Mouse (Mus musculus): ENCODE data around the gene Hoxb7. TPM values are rescaled to one million over a fixed set of nuclear protein-coding genes. Genes with fewer than 3 reads are reported as not detected.

Gene Hoxb7
- polyA plus RNA-seq, 1 experiment: not detected

GRCm38 (mm10) chr11:96304381-96305195 lies 18.2 kb downstream of the Hoxb7 start:
- Histone ChIP-seq H3K27me3 (ENCODE audit: control insufficient read depth, insufficient read depth, low read length, poor library complexity, severe bottlenecking) (peaks cover 74% of the 10 kb centered on the region), H3K4me3 (ENCODE audit: low read depth, low read length) (no peak overlapping the region), H3K36me3 (ENCODE audit: control insufficient read depth, insufficient read depth, low read length, poor library complexity, severe bottlenecking) (no peaks in the 10 kb centered on the region), H3K9me3 (replicated peaks; ENCODE audit: control insufficient read depth, insufficient read depth, low read length, poor library complexity, severe bottlenecking) (no peaks in the 10 kb centered on the region), H3K27ac (ENCODE audit: insufficient read depth, low read length) (no peak overlapping the region), H3K9ac (ENCODE audit: low read depth, poor library complexity, severe bottlenecking) (no peak overlapping the region), H3K4me1 (ENCODE audit: control insufficient read depth, insufficient read depth, low read length) (no peaks in the 10 kb centered on the region)
- TF ChIP-seq CTCF (IDR thresholded peaks at IDR 0.05; ENCODE audit: low read depth, low read length): no peak
- TF ChIP-seq EP300 (IDR thresholded peaks at IDR 0.05; ENCODE audit: insufficient read depth, low read depth, low read length): no peak
- no peak for TF ChIP-seq POLR2A (IDR thresholded peaks at IDR 0.05; ENCODE audit: insufficient read depth, low read length)

- H3K36me3 ChIP-seq (ENCODE audit: control insufficient read depth, insufficient read depth, low read length, poor library complexity, severe bottlenecking): no peaks in the 10 kb centered on the region
- H3K9me3 ChIP-seq (replicated peaks; ENCODE audit: control insufficient read depth, insufficient read depth, low read length, poor library complexity, severe bottlenecking): no peaks in the 10 kb centered on the region
- TF ChIP-seq EP300 (IDR thresholded peaks at IDR 0.05; ENCODE audit: insufficient read depth, low read depth, low read length) (no peak), POLR2A (IDR thresholded peaks at IDR 0.05; ENCODE audit: insufficient read depth, low read length) (no peak), CTCF (IDR thresholded peaks at IDR 0.05; ENCODE audit: low read depth, low read length) (no peak)
- H3K9ac ChIP-seq (ENCODE audit: low read depth, poor library complexity, severe bottlenecking): no peak overlapping the region
- H3K4me1 ChIP-seq (ENCODE audit: control insufficient read depth, insufficient read depth, low read length): no peaks in the 10 kb centered on the region
- no peak overlapping the region for H3K4me3 ChIP-seq (ENCODE audit: low read depth, low read length)
- H3K27ac ChIP-seq (ENCODE audit: insufficient read depth, low read length): no peak overlapping the region
- peaks cover 70% of the 10 kb centered on the region for H3K27me3 ChIP-seq (ENCODE audit: control insufficient read depth, insufficient read depth, low read length, poor library complexity, severe bottlenecking)
Measured at GRCm38 (mm10) chr11:96305505-96306182, 19.2 kb downstream of the Hoxb7 start.

GRCm38 (mm10) chr11:96306183-96306907 lies 19.9 kb downstream of the Hoxb7 start:
- Histone ChIP-seq H3K27me3 (ENCODE audit: control insufficient read depth, insufficient read depth, low read length, poor library complexity, severe bottlenecking) (peaks cover 66% of the 10 kb centered on the region), H3K9ac (ENCODE audit: low read depth, poor library complexity, severe bottlenecking) (no peak overlapping the region), H3K4me1 (ENCODE audit: control insufficient read depth, insufficient read depth, low read length) (no peaks in the 10 kb centered on the region)

GRCm38 (mm10) chr11:96306908-96307269 lies 20.5 kb downstream of the Hoxb7 start:
- no peaks in the 10 kb centered on the region for H3K36me3 ChIP-seq (ENCODE audit: control insufficient read depth, insufficient read depth, low read length, poor library complexity, severe bottlenecking)
- no peaks in the 10 kb centered on the region for H3K9me3 ChIP-seq (replicated peaks; ENCODE audit: control insufficient read depth, insufficient read depth, low read length, poor library complexity, severe bottlenecking)
- TF ChIP-seq POLR2A (IDR thresholded peaks at IDR 0.05; ENCODE audit: insufficient read depth, low read length) (no peak), CTCF (IDR thresholded peaks at IDR 0.05; ENCODE audit: low read depth, low read length) (no peak), EP300 (IDR thresholded peaks at IDR 0.05; ENCODE audit: insufficient read depth, low read depth, low read length) (no peak)
- peaks cover 61% of the 10 kb centered on the region for H3K27me3 ChIP-seq (ENCODE audit: control insufficient read depth, insufficient read depth, low read length, poor library complexity, severe bottlenecking)
- H3K4me1 ChIP-seq (ENCODE audit: control insufficient read depth, insufficient read depth, low read length): no peaks in the 10 kb centered on the region
- no peak overlapping the region for H3K9ac ChIP-seq (ENCODE audit: low read depth, poor library complexity, severe bottlenecking)
- no peak overlapping the region for H3K27ac ChIP-seq (ENCODE audit: insufficient read depth, low read length)
- H3K4me3 ChIP-seq (ENCODE audit: low read depth, low read length): no peak overlapping the region

More at GRCm38 (mm10) chr11:96306183-96306907, 19.9 kb downstream of the Hoxb7 start:
- Histone ChIP-seq H3K4me3 (ENCODE audit: low read depth, low read length) (no peak overlapping the region), H3K36me3 (ENCODE audit: control insufficient read depth, insufficient read depth, low read length, poor library complexity, severe bottlenecking) (no peaks in the 10 kb centered on the region), H3K27ac (ENCODE audit: insufficient read depth, low read length) (no peak overlapping the region), H3K9me3 (replicated peaks; ENCODE audit: control insufficient read depth, insufficient read depth, low read length, poor library complexity, severe bottlenecking) (no peaks in the 10 kb centered on the region)
- no peak for TF ChIP-seq CTCF (IDR thresholded peaks at IDR 0.05; ENCODE audit: low read depth, low read length)
- TF ChIP-seq POLR2A (IDR thresholded peaks at IDR 0.05; ENCODE audit: insufficient read depth, low read length): no peak
- no peak for TF ChIP-seq EP300 (IDR thresholded peaks at IDR 0.05; ENCODE audit: insufficient read depth, low read depth, low read length)

- Histone ChIP-seq H3K9me3 (replicated peaks; ENCODE audit: control insufficient read depth, insufficient read depth, low read length, poor library complexity, severe bottlenecking) (no peaks in the 10 kb centered on the region), H3K27me3 (ENCODE audit: control insufficient read depth, insufficient read depth, low read length, poor library complexity, severe bottlenecking) (peaks cover 64% of the 10 kb centered on the region), H3K4me1 (ENCODE audit: control insufficient read depth, insufficient read depth, low read length) (no peaks in the 10 kb centered on the region), H3K36me3 (ENCODE audit: control insufficient read depth, insufficient read depth, low read length, poor library complexity, severe bottlenecking) (no peaks in the 10 kb centered on the region), H3K9ac (ENCODE audit: low read depth, poor library complexity, severe bottlenecking) (no peak overlapping the region), H3K4me3 (ENCODE audit: low read depth, low read length) (no peak overlapping the region), H3K27ac (ENCODE audit: insufficient read depth, low read length) (no peak overlapping the region)
- TF ChIP-seq POLR2A (IDR thresholded peaks at IDR 0.05; ENCODE audit: insufficient read depth, low read length) (no peak), EP300 (IDR thresholded peaks at IDR 0.05; ENCODE audit: insufficient read depth, low read depth, low read length) (no peak), CTCF (IDR thresholded peaks at IDR 0.05; ENCODE audit: low read depth, low read length) (no peak)
Measured at GRCm38 (mm10) chr11:96308763-96309162, 22.3 kb downstream of the Hoxb7 start.

Measured in ES-Bruce4 (cell line).